Mouse (Mus musculus): ENCODE measurements around the gene Sgpp1.

DNA sequence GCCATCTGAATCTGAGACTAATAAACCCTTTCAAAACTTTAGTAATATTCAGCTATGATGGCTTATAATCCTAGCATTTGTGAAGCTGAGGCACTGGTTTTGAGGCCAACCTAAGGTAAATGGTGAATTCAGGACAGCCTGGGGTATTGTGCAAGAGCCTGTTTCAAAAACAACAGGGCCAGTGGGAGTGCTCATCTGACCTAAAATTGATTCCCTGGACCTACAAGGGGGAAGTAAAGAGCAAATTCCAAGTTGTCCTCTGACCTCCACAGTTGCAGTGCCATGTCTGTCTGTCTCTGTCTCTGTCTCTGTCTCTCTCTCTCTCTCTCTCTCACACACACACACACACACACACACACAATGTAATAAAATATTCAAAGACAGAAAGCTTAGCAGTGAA lies 68.6 kb downstream of the Sgpp1 start:
- TF ChIP-seq CTCF (IDR thresholded peaks at IDR 0.05; ENCODE audit: extremely low read depth, insufficient read depth, insufficient read length, insufficient replicate concordance) (no peak), POLR2A (IDR thresholded peaks at IDR 0.05; ENCODE audit: low read depth, low read length) (no peak)

Data from spleen, adult 2 months (tissue).